Mouse (Mus musculus) ES-E14 (cell line): ENCODE data around the gene Trpm8. TPM values are rescaled to one million over a fixed set of nuclear protein-coding genes. Genes with fewer than 3 reads are reported as not detected.

ENCODE experiments used
- DNase-seq: peaks from one replicate; pipeline ENCODE4 v3.0.0-alpha.2; 2013; ENCODE audit warnings: low read depth, low spot score
- H3K27ac ChIP-seq: 2 replicates; pipeline ENCODE4 v1.5.1; 2012; ENCODE audit warnings: low read depth, mild to moderate bottlenecking, low read length, moderate library complexity, mixed read lengths; ENCODE audit not compliant: poor library complexity, insufficient read depth, severe bottlenecking
- H3K36me3 ChIP-seq: 2 replicates; pipeline ENCODE4 v1.6.1; 2012; ENCODE audit warnings: mild to moderate bottlenecking, low read length, moderate library complexity, mixed read lengths; ENCODE audit not compliant: control insufficient read depth, poor library complexity, insufficient read depth, severe bottlenecking
- H3K4me1 ChIP-seq, 2 experiments: fragments of 150-350 bp in 1 of 2; sonication (generic) in 1 of 2; 2 replicates each; pipeline ENCODE4 v1.6.1; 2012; ENCODE audit warnings: low read length in 2 of 2, mild to moderate bottlenecking in 1 of 2, mixed read lengths in 1 of 2; ENCODE audit not compliant: control insufficient read depth in 2 of 2, insufficient read depth in 2 of 2, poor library complexity in 1 of 2
- H3K4me3 ChIP-seq, 2 experiments: fragments of 150-350 bp in 1 of 2; sonication (generic) in 1 of 2; 2 replicates each; pipeline ENCODE4 v1.5.1; 2012; ENCODE audit warnings: low read length in 2 of 2, low read depth in 1 of 2, mild to moderate bottlenecking in 1 of 2, mixed read lengths in 1 of 2; ENCODE audit not compliant: insufficient read depth in 1 of 2, poor library complexity in 1 of 2, severe bottlenecking in 1 of 2
- H3K9ac ChIP-seq: 2 replicates; pipeline ENCODE4 v1.6.1; 2012; ENCODE audit warnings: low read depth, mild to moderate bottlenecking, low read length, mixed read lengths; ENCODE audit not compliant: poor library complexity, insufficient read depth, severe bottlenecking
- H3K9me3 ChIP-seq: fragments of 150-350 bp; sonication (generic); 2 replicates; pipeline ENCODE4 v1.6.1; 2012; ENCODE audit warnings: low read depth, mild to moderate bottlenecking, low read length; ENCODE audit not compliant: control insufficient read depth, insufficient read depth
- CHD2 ChIP-seq: IDR thresholded peaks from 2 replicates; pipeline ENCODE4 v1.6.1; 2014; ENCODE audit warnings: mild to moderate bottlenecking, low read depth, low read length, inconsistent platforms
- HCFC1 ChIP-seq: IDR thresholded peaks from 2 replicates; pipeline ENCODE4 v1.6.1; 2012; ENCODE audit warnings: low read length, inconsistent platforms, borderline replicate concordance; ENCODE audit not compliant: insufficient read depth
- MAFK ChIP-seq: IDR thresholded peaks from 2 replicates; pipeline ENCODE4 v1.6.1; 2014; ENCODE audit warnings: mild to moderate bottlenecking, low read depth, low read length, inconsistent platforms; ENCODE audit not compliant: insufficient read depth
- ZC3H11A ChIP-seq: IDR thresholded peaks from 2 replicates; pipeline ENCODE4 v1.6.1; 2012; ENCODE audit warnings: low read depth, mild to moderate bottlenecking, inconsistent platforms, low read length, borderline replicate concordance
- ZNF384 ChIP-seq: IDR thresholded peaks from 2 replicates; pipeline ENCODE4 v1.6.1; 2012; ENCODE audit warnings: low read depth, low read length, inconsistent platforms
- in situ Hi-C, 2 experiments: fragments of 600-800 bp; cut with MboI; formaldehyde crosslinking; loops; one replicate each; pipeline ENCODE4 v1.15.1; 2025; ENCODE audit warnings: low sequenced_read_pairs in 2 of 2, inconsistent platforms in 1 of 2; ENCODE audit not compliant: unreplicated experiment in 2 of 2
- total RNA-seq: library from RNA; depleted of rRNA; stranded (reverse); fragments of 300-350 nt; gene quantifications from 2 replicates; pipeline ENCODE4 v1.2.3, GENCODE M21; 2012

Gene Trpm8
- total RNA-seq, 1 experiment, result 0.04 TPM

GRCm38 (mm10) chr1:88310349-88310748 lies 32.9 kb downstream of the Trpm8 start:
- Histone ChIP-seq H3K4me3 (no peak overlapping the region), H3K9me3 (no peaks in the 10 kb centered on the region), H3K36me3 (no peaks in the 10 kb centered on the region), H3K4me1 (no peaks in the 10 kb centered on the region), H3K9ac (no peak overlapping the region), H3K27ac (no peak overlapping the region)
- TF ChIP-seq CHD2, result no peak
- TF ChIP-seq ZNF384, result no peak
- TF ChIP-seq ZC3H11A, result no peak
- TF ChIP-seq HCFC1, result no peak
- no peak for TF ChIP-seq MAFK
- in situ Hi-C loops, result no loop called here
- no peak for DNase-seq

GRCm38 (mm10) chr1:88317279-88317678 lies 39.8 kb downstream of the Trpm8 start:
- in situ Hi-C loops, result no loop called here
- no peak overlapping the region for H3K4me3 ChIP-seq
- DNase-seq, result no peak
- no peaks in the 10 kb centered on the region for H3K4me1 ChIP-seq
- no peak overlapping the region for H3K27ac ChIP-seq
- H3K9me3 ChIP-seq, result no peaks in the 10 kb centered on the region
- no peak for TF ChIP-seq HCFC1
- TF ChIP-seq MAFK, result no peak
- no peak for TF ChIP-seq ZNF384
- no peak for TF ChIP-seq ZC3H11A
- no peak for TF ChIP-seq CHD2
- H3K9ac ChIP-seq, result no peak overlapping the region
- H3K36me3 ChIP-seq, result no peaks in the 10 kb centered on the region

GRCm38 (mm10) chr1:88318531-88319060 lies 41.1 kb downstream of the Trpm8 start:
- in situ Hi-C loops, result no loop called here
- no peaks in the 10 kb centered on the region for H3K9me3 ChIP-seq
- H3K36me3 ChIP-seq, result no peaks in the 10 kb centered on the region
- no peak overlapping the region for H3K9ac ChIP-seq
- H3K27ac ChIP-seq, result no peak overlapping the region
- TF ChIP-seq HCFC1 (no peak), CHD2 (no peak), ZC3H11A (0 out of 2 replicates have a peak, but pooled peaks have one; percentile 21), MAFK (peak; percentile 57; the same call in 1 of the 2 replicates)
- no peaks in the 10 kb centered on the region for H3K4me1 ChIP-seq
- DNase-seq, result peak; percentile 73
- no peak overlapping the region for H3K4me3 ChIP-seq

- Histone ChIP-seq H3K27ac (no peak overlapping the region), H3K36me3 (no peaks in the 10 kb centered on the region), H3K9ac (no peak overlapping the region), H3K9me3 (no peaks in the 10 kb centered on the region), H3K4me1 (no peaks in the 10 kb centered on the region), H3K4me3 (no peak overlapping the region)
- no peak for DNase-seq
- TF ChIP-seq HCFC1 (no peak), ZC3H11A (no peak), ZNF384 (no peak), MAFK (no peak), CHD2 (no peak)
- in situ Hi-C loops, result no loop called here
These were observed 43.4 kb downstream of the Trpm8 start for GRCm38 (mm10) chr1:88320821-88321395.

GRCm38 (mm10) chr1:88322146-88322545 lies 44.7 kb downstream of the Trpm8 start:
- in situ Hi-C loops, result no loop called here
- DNase-seq, result no peak
- H3K4me1 ChIP-seq, result no peaks in the 10 kb centered on the region
- H3K4me3 ChIP-seq, result no peak overlapping the region
- no peak for TF ChIP-seq MAFK
- no peak for TF ChIP-seq ZC3H11A
- TF ChIP-seq CHD2, result no peak
- no peak for TF ChIP-seq HCFC1
- no peak for TF ChIP-seq ZNF384
- no peak overlapping the region for H3K9ac ChIP-seq
- H3K36me3 ChIP-seq, result no peaks in the 10 kb centered on the region
- H3K9me3 ChIP-seq, result no peaks in the 10 kb centered on the region
- H3K27ac ChIP-seq, result no peak overlapping the region
